Mouse (Mus musculus): ENCODE measurements around the gene Tiprl.

Gene Tiprl

DNA sequence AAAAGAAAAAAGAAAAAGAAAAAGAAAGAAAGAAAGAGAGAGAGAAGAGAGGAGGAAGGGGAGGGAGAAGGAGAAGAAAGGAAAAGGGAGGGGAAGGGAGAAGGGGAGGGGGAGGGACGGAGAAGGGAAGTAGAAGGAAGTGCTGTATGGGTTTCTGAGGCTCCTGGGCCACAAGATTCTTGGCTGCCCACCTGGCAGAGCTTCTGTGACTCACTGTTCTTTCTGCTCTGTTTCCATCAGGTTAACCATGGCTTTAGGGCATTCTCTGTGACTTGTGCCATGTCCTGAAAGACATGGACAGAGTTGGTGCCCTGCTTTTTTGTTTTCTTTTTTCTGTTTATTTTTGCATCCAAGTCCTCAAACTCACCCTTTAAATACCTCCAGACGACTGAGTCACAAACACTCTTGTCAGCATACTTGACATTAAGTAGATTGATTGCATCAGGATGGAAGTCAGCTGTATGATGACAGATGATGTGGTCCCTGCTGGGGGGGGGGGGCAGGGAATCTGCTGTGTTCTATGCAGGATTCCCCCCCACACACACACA lies 33.2 kb downstream of the Tiprl start:
- no peak for DNase-seq (ENCODE audit: low read depth in 1 of 2, low spot score in 2 of 2)

DNA sequence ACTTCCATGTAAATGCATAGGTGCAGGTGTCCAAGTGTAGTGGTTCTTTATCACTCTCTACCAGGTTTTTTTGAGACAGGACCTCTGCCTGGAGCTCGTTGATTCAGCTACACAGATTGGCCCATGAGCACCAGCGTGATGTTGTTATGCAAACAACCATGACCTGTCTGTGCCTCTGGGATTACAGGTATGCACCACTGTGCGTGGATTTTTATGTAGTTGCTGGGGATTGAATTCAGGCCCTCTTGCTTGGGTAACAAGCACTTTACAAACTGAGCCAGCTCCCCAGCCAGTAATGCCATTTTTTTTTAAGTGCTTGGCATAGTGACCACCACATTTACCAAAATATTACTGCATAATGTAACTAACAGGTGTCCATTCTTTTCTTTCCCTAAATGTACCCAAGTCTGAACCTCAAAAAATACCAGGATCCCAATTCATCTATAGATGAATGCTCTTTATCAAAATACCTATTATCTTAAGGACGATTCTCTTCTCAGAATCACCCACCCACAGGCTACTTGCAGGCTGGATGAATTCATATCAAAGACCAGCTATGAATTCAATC lies 35.3 kb downstream of the Tiprl start:
- no peak for DNase-seq (ENCODE audit: low read depth in 1 of 2, low spot score in 2 of 2)

DNA sequence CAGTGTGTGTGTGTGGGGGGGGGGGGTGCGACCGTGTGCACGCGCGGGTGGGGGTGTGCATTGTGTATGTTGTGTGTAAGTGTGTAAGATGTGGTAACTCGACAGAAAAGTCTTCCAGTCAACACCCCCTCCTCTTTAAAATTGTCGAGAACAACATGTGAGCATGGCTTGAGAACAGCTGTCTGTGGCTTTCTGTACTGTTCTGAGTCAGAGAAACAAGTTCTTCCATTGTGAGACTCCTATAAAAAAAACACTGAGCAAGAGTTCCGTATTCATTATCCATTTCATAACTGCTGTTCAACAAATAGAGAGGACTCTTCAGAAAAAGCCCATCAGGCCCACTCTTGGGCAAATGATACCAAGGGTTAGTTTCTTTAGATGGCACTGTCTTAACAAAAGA lies 36.0 kb downstream of the Tiprl start:
- DNase-seq (ENCODE audit: low read depth in 1 of 2, low spot score in 2 of 2) = no peak

DNA sequence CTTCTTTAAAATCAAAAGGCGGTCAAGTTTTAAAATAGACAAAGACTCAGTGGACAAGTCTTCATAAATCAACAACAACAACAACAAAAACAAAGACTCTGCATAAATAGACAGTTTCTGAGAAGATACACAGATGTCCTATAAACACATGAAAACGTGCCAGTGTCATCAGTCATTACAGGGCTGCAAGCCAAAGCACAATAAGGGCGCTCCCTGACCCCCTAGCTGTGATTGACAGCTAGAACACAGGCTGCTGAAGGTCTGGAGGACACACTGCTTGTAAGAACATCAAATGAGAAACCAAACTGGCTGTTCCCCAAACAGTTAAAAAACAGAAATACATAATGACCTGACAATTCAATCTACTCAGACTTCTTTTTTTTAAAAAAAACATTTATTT lies 37.2 kb downstream of the Tiprl start:
- DNase-seq (ENCODE audit: low read depth in 1 of 2, low spot score in 2 of 2) = no peak

DNA sequence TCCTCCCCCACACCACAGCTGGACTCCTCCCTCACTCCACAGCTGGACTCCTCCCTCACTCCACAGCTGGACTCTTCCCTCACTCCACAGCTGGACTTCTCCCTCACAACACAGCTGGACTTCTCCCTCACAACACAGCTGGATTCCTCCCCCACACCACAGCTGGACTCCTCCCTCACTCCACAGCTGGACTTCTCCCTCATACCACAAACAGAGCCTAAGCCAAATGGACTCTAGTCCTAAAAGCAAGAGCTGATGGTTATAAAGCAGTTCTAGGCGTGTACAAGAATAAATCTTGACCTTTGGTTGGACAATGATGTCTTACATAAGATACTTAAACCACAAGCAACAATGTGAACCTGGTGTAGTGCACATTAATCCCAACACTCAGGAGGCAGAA lies 37.8 kb downstream of the Tiprl start:
- DNase-seq (ENCODE audit: low read depth in 1 of 2, low spot score in 2 of 2) = no peak

DNA sequence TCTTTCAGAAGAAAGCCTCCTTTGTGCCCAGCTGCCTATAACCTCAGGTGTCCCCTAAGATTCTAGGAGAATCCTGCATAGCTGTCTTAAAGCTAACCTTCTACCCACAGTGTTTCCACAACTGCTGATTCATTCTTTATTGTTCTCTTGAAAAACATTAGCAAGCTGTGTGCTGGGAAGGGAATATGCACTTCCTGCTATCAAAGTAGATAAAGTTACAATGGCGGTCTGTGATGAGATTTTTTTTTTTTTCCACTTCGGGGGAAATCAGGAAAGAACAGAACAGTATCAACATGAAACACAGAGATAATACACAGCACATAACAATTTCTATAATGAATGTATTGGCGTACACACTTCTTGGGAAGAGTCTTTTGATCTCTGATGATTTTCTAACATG lies 38.9 kb downstream of the Tiprl start:
- DNase-seq (ENCODE audit: low read depth in 1 of 2, low spot score in 2 of 2) = no peak

DNA sequence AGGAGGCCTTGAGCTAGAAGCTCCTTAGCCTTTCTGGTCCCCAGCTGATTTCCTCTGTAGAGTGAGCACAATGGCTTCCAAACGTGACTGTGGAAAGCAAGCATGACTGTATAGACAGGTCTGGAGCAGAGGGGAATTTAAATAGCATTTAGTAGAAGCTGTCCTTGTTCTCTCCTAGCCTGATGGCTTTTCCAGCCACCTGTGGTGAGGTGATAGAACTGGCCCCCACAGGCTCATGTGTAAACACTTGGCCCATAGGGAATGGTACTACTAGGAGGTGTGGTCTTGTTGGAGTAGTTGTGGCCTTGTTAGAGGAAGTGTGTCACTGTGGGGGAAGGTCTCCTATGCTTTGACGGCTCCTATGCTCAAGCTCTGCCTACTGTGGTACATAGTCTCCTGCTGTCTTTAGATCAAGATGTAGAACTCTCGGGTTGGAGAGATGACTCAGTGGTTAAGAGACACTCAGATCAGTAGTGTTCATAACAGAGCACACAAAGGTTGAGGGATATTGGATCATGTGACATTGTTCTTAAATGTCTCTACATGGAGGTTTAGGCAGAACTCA lies 41.3 kb downstream of the Tiprl start:
- no peak for DNase-seq (ENCODE audit: low read depth in 1 of 2, low spot score in 2 of 2)

DNA sequence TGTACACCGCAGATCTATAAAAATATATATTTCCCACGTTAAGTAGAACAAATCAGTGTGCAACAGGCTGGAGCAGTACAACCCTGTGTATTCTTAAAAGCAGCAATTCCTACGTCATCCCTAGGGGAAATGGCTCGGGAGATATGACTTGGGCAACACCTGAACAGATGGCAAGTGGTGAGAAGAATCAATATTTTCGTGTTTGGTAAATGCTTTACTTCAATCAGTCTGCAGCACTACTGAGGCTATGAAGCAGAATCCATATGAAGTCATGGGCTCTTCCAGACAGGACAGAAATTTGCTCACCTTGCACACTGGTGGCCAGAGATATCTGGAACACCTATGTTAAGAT lies 42.2 kb downstream of the Tiprl start:
- no peak for DNase-seq (ENCODE audit: low read depth in 1 of 2, low spot score in 2 of 2)

DNA sequence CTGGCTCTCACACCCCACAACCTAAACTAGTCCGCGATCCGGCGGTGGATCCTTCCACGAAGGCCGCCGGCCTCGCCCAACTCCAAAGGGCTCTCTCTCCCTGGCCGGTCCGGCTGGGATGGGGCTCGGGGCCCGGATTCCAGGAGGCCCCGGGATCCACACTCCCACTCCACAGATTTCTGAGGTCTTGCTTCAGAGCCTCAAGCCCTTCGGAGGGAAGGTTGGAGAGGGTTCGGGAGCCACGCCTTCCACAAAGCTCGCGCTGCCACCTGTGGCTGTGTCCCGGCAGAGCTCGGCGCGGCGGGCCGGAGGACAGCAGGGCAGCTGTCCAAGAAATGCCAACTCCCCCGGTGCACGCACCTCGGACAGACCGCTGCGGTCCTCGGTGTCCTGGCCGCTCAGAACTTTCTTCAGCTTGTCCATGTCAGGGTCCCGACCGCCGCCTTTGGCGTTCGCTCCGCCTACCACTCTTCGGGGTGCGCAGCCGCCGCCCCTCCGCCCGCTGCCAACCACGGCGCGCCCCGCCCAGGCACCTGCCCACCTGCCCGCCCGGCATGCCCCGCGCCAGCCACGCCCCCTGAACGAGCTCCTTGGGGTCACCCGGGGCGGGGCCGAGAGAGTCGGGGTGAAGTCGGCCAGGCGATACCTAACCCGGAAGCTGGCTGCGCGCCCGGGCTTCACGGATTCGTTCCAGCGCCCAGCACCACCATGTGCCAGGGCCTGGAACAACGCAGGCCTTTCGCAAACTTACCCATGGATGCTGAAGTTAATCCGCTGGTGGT lies 42.7 kb downstream of the Tiprl start, which contains the start of gene Sft2d2:
Sft2d2 (minus strand) TSS at position 559 of the 782 bp plus-strand sequence.
- DNase-seq (ENCODE audit: low read depth in 1 of 2, low spot score in 2 of 2) = peak; percentile 38 to 62

DNA sequence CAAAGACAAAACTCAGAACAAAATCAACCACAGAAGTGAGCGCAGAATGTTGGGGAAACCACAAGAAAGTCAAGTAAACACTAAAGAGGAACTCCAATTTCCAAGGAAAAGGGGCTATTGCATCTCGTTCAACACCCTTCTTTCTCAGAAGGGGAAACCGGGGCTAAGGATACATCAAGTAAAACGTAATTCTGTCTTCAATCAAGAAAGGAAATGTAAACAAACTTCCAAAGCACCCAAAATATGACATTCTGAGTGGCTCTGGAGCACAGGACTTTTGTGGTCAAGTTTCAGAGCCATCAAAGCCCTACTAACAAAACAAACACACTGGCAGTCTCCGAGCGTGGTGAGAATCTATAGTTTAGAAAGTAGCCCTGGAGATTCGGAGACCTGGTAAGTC lies 43.4 kb downstream of the Tiprl start:
- DNase-seq (ENCODE audit: low read depth in 1 of 2, low spot score in 2 of 2) = no peak

DNA sequence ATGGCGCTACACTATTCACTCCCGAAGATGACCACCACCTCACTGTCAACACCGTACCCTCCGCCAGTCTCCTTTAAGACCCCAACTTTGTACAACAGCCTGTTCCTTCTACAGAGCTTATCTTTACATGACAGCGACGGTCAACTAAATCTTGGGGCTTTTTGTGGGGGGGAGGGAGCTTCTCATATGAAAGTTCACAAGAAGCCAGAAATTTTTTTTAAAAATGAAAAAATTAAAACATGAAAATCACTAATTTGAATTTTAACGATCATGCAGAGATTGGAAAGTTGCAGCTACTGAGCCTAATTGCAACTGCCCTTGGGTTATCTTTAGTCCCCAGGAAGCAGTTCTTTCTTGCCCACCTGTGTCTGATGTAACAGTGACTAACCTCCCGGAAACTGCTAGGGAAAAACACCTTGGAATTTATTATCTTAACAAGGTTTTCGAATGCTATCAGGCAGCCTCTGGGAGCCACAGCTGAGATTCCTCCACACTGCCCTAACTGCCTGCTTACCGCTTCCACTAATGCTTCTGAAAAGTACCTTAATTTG lies 44.0 kb downstream of the Tiprl start:
- no peak for DNase-seq (ENCODE audit: low read depth in 1 of 2, low spot score in 2 of 2)

DNA sequence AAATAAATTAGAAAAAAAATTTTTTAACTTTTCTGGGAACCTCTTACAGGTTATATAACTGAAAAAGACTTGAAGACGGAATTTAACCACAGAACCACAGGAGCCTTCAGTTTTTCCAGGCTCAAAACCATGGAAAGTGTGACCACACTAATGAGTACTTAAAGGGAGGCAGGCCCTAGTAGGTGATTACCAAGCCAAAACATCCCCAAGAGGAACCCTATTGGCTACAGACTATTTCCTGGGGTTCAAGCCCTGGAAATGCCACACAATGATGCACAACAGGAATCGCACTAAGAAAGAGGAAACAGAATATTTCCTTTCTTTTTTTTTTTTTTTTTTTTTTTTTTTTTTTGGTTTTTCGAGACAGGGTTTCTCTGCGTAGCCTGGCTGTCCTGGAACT lies 44.7 kb downstream of the Tiprl start:
- no peak for DNase-seq (ENCODE audit: low read depth in 1 of 2, low spot score in 2 of 2)

DNA sequence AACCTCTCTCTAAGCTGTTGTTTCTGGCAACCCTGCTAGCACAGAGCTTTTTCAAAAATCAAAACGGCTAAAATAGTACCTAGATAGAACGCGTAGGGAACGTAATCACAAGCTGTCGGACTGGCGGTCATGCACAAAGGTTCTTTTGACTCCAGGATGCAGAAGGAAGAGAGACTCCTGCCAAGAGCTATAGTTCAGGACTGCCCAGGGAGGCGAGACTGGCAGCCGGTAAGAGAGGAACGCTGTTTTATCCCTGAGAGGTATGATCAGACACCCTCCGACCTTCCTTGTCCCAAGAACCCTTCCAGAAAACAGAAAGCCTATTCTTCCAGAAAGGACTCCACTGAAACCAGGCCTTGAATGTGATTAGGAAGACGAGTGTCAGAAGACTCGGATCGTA lies 45.2 kb downstream of the Tiprl start:
- no peak for DNase-seq (ENCODE audit: low read depth in 1 of 2, low spot score in 2 of 2)

DNA sequence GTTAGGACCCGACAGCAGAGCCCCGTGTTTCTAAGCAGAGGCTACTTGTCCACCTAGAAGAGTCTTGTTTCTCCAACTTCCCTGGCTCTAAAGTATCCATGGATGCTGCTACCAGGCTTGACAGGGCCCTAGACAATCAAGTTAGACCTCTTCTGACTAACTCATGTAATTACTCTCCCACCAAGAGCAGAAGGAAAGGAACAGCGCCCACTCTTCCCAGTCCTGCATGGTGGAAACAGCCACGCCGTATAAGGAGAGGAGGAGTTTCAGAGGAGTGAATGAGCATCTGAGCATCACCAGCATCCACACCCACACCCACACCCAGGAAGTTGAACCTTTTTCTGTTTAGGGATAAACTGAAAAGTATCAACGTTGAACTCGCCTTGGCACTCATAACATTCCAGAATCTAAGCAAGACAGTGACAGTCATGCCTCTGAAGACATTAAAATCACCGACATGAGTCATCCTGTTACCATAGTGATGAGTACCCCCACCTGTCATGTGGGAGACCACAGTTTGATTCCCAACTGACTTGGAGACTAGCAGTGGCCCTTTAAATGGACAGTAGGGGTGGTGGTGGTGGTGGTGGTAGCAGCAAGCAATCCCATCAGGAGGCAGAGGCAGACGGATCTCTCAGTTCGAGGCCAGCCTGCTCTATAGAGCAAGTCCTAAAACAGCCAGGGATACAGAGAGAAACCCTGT lies 46.1 kb downstream of the Tiprl start:
- no peak for DNase-seq (ENCODE audit: low read depth in 1 of 2, low spot score in 2 of 2)

DNA sequence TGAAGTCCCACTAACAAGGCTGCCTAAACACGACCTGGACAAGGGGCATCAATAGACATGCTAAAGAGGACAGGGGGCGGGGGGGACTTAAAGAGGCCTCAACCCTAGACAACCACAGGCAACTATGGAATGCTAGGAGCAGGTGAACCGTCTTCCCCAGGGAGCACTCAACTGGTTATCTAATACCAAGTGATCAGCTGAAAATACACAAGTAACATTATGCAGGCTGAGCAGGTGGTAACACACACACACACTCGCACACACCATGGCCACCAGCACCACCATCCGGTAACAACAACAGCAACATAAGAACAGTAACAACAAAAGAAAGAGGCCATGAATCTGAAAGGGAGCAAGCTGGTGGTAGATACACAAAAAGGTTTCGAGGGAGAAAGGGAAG lies 46.7 kb downstream of the Tiprl start:
- no peak for DNase-seq (ENCODE audit: low read depth in 1 of 2, low spot score in 2 of 2)

DNA sequence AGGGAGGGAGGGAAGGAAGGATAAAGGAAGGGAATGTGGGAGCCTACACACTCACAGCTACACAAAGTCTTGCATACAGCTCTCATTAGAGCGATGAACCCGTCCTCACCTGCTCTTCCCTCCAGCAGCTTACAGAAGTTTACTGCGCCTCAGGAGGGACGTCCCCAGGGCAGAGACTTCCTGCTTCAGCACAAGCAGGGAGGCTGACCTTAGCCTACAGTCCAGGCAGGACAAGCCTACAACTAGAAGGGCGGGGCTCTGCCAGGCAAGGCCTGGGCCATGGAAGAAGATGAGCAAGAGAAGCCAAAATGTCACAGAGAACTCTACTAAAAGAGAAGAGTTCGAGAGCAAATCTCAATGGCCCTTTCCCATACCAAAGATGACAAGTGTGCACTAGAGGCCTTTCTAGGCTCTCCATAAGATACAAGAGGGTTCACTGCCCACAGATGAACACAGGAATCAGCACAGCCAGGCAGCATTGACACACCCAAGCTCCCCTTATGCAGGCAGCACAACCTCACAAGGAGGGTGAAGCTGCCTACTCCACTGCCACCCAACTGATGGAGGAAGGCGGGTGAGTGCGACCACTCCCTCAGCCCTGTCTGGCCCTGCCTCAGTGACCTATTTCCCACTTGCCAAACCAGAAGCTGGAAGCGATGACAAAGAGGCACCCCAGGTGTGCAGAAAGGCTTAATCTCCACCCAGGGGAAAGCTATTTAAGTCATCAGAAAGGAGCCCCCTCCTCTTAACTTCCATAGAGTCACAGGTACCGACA lies 47.8 kb downstream of the Tiprl start:
- no peak for DNase-seq (ENCODE audit: low read depth in 1 of 2, low spot score in 2 of 2)

DNA sequence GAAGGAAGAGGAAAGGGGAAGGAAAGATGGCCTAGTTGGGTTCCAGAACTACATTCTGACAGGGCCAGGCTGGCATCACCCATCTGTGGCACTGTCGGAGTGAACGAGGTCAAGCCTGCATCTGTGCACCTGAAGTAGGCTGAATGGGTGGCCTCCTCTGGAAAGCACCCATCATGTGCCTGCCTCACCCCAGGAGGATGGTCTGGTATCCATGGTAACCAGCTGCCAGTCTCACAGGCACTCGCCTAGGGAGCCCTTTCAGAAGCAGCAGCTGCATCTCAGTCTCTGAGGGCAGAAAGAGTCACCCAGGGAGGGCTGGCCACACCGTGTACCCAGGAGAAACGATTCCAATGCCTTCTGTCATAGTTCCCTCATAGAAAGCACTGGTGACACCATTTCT lies 49.4 kb downstream of the Tiprl start:
- DNase-seq (ENCODE audit: low read depth in 1 of 2, low spot score in 2 of 2) = no peak

DNA sequence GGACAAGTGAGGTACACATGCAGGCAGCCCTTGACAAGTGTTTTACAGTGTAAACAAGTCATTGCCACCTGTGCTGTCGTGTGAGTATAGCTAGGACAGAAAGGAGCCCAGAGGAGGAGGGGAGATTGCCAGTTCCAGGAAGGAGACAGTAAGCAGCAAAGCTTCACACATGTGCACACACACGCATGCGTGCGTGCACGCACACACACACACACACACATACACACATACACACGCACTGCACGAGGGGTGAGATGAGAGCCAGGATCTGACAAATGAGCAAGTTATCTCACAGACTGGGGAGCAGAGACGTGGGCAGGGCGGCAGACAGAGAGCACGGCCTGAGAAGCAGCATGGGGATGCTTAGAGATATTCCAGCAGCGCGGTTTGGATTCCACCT lies 50.3 kb downstream of the Tiprl start:
- DNase-seq (ENCODE audit: low read depth in 1 of 2, low spot score in 2 of 2) = no peak

DNA sequence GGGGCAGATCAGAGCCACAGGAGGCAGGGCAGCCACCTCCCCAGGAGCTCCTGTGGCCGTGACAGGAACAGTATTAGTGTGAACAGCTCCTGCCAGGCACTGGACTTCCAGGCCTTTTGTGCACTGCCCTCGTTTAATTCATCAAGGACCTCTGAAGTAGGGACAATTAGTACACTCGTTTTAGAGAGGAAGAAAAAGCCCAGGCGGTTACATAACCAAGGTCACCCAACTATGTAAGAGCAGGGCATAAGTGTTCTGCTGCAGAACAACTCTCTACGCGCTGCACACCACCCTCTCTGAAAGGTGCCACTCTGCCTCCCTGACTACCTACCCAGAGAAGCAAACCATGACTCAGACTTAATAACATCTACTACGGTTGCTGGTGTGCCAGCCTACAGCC lies 51.7 kb downstream of the Tiprl start:
- no peak for DNase-seq (ENCODE audit: low read depth in 1 of 2, low spot score in 2 of 2)

DNA sequence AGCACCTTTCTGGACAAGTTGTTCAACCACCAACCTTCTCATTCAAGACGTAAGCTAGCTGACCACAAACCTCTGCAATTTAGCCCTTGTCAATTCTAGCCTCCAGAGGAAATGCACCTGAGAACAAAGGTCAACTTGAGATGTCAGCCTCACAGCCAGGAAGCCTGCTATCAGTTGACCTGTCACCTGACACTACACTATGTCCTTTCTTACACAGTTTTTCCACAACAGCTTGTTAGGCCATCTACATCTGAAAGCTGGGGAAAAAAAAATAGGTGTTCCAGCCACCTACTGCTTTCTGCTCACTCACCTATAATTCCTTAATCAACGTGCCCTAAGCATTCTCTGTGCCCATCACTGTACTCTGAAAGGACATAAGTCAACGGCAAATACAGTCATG lies 52.6 kb downstream of the Tiprl start:
- no peak for DNase-seq (ENCODE audit: low read depth in 1 of 2, low spot score in 2 of 2)

DNA sequence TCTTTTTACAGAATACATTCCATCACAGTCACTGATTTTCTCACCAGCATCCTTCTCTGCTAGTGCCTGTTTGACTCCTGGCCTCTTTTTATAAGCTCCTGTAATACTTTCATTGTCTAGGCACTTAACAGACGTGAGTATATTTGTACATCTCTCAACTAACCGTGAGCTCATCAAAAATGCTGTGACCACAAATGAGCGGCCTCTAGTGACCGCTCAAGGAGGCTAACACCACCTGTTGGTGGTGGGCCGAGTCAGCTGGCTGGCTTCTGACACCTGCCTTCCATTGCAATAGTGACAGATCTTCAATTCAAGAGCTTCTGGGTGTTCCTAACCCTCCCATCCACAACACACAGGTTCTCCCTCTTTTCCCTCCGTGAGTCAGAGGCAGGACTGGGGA lies 53.4 kb downstream of the Tiprl start:
- DNase-seq (ENCODE audit: low read depth in 1 of 2, low spot score in 2 of 2) = no peak
